Mouse (Mus musculus): Measurements from ENCODE around the gene Ccr10. TPM values are rescaled to one million over a fixed set of nuclear protein-coding genes. Genes with fewer than 3 reads are reported as not detected.

Gene Ccr10
- polyA plus RNA-seq, 1 experiment from 2014 or later: 0.12 TPM

DNA sequence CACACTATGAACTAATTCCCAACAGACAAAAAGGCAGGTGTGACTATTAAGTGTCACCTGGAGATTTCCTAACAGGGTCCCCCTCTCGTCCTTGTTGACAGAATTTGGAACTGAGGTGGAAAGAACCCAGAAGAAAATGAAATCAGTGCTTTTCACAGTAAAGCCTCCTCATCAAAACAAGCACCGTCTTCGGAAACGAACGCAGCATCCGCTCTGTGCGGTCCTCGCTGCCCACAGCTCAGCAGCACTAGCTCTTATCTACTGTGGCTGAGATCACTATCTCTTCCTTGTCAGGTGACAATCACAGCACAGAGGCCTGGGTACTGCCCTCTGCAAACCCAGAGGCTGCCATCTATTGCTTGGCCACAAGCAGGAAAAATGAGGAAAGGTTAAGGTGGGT, 20.9 kb upstream of the Ccr10 start:
- 95% methylated on average over 8 of the region's 8 CpGs for WGBS
- no peak overlapping the region for H3K4me2 ChIP-seq (ENCODE audit: low read depth, low read length)
- no peak for ATAC-seq (ENCODE audit: low read depth)
- peaks cover 21% of the 10 kb centered on the region; the same call in 1 of the 2 replicates for H3K36me3 ChIP-seq (ENCODE audit: control insufficient read depth, insufficient read depth, low read length)
- H3K9me3 ChIP-seq (ENCODE audit: control insufficient read depth, low read length): no peaks in the 10 kb centered on the region
- H3K4me3 ChIP-seq (ENCODE audit: low read depth, low read length): no peak overlapping the region
- no peak overlapping the region for H3K27ac ChIP-seq (ENCODE audit: low read depth, low read length)
- no peak overlapping the region for H3K9ac ChIP-seq (replicated peaks; ENCODE audit: low read depth, low read length)
- H3K4me1 ChIP-seq (ENCODE audit: control insufficient read depth, insufficient read depth, low read length): no peaks in the 10 kb centered on the region
- H3K27me3 ChIP-seq (ENCODE audit: control insufficient read depth, insufficient read depth, low read length): no peaks in the 10 kb centered on the region

DNA sequence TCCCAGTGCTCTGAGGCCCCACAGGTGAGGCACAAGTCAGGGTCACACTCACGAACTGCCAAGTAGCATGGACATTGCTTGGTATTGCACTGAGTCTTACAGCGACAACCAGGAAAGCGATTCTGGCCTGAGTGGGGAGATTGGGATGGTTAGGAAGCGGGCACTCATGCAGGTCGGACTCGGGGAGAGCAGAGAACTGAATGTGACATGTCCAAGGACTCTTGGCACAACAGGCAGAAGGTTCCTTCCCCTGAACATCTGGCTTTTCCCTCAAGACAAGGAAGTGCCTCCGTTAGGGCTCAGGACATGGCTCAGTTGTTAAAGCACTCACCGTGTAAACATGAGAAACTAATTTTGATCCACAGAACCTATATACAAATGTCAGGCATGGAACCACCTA, 20.3 kb upstream of the Ccr10 start:
- no peak overlapping the region for H3K27ac ChIP-seq (ENCODE audit: low read depth, low read length)
- H3K4me2 ChIP-seq (ENCODE audit: low read depth, low read length): no peak overlapping the region
- H3K4me3 ChIP-seq (ENCODE audit: low read depth, low read length): no peak overlapping the region
- WGBS: 91% methylated on average over 8 of the region's 8 CpGs
- H3K27me3 ChIP-seq (ENCODE audit: control insufficient read depth, insufficient read depth, low read length): no peaks in the 10 kb centered on the region
- peaks cover 21% of the 10 kb centered on the region; the same call in 1 of the 2 replicates for H3K36me3 ChIP-seq (ENCODE audit: control insufficient read depth, insufficient read depth, low read length)
- H3K9ac ChIP-seq (replicated peaks; ENCODE audit: low read depth, low read length): no peak overlapping the region
- ATAC-seq (ENCODE audit: low read depth): no peak
- no peaks in the 10 kb centered on the region for H3K9me3 ChIP-seq (ENCODE audit: control insufficient read depth, low read length)
- no peaks in the 10 kb centered on the region for H3K4me1 ChIP-seq (ENCODE audit: control insufficient read depth, insufficient read depth, low read length)

DNA sequence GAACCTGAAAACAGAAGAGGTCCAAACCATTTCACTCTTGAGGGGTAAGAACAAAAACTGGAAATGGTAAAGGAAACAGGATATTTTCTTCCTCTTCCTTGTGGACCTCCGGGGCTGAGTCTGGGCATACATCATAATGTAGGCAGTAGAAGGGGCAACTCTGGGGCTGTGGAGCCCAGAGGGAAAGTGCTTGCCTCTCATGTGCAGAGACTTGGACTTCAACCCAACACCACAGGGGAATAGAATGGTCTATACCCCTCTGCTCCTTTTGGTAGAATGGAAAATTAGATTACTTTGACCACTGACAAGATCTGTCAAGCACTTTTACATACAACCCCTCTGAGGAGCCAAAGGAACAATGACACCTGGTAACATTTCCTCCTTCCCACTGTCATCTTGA, 19.9 kb upstream of the Ccr10 start:
- 67% methylated on average over 1 of the region's 1 CpGs for WGBS
- no peak overlapping the region for H3K9ac ChIP-seq (replicated peaks; ENCODE audit: low read depth, low read length)
- no peaks in the 10 kb centered on the region for H3K27me3 ChIP-seq (ENCODE audit: control insufficient read depth, insufficient read depth, low read length)
- H3K4me3 ChIP-seq (ENCODE audit: low read depth, low read length): no peak overlapping the region
- H3K36me3 ChIP-seq (ENCODE audit: control insufficient read depth, insufficient read depth, low read length): peaks cover 21% of the 10 kb centered on the region; the same call in 1 of the 2 replicates
- H3K4me1 ChIP-seq (ENCODE audit: control insufficient read depth, insufficient read depth, low read length): peaks cover 4% of the 10 kb centered on the region
- H3K9me3 ChIP-seq (ENCODE audit: control insufficient read depth, low read length): no peaks in the 10 kb centered on the region
- no peak overlapping the region for H3K4me2 ChIP-seq (ENCODE audit: low read depth, low read length)
- no peak overlapping the region for H3K27ac ChIP-seq (ENCODE audit: low read depth, low read length)
- no peak for ATAC-seq (ENCODE audit: low read depth)

DNA sequence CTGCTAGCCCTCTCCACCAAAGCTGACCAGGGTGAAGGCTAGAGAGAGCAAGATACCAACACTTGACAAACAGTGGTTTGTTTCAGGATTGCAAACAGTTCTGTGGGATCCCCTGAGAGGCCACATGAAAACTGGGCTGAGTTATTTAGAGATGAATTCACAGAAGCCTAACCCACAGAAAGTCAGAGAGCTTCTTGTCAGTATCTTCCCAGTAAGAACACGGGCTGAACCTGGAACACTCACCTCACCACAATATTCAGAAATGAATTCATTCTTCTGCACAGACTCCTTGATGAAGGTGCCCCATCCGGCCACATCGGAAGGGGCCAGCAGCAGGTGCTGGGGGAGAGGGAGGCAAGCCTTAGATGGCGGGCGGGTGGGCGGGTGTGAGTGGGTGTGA, 19.4 kb upstream of the Ccr10 start:
- Histone ChIP-seq H3K36me3 (ENCODE audit: control insufficient read depth, insufficient read depth, low read length) (peaks cover 21% of the 10 kb centered on the region; the same call in 1 of the 2 replicates), H3K4me3 (ENCODE audit: low read depth, low read length) (no peak overlapping the region), H3K4me1 (ENCODE audit: control insufficient read depth, insufficient read depth, low read length) (peaks cover 9% of the 10 kb centered on the region), H3K9me3 (ENCODE audit: control insufficient read depth, low read length) (no peaks in the 10 kb centered on the region), H3K27me3 (ENCODE audit: control insufficient read depth, insufficient read depth, low read length) (no peaks in the 10 kb centered on the region), H3K27ac (ENCODE audit: low read depth, low read length) (no peak overlapping the region), H3K9ac (replicated peaks; ENCODE audit: low read depth, low read length) (no peak overlapping the region), H3K4me2 (ENCODE audit: low read depth, low read length) (no peak overlapping the region)
- no peak for ATAC-seq (ENCODE audit: low read depth)
- 92% methylated on average over 6 of the region's 6 CpGs for WGBS

DNA sequence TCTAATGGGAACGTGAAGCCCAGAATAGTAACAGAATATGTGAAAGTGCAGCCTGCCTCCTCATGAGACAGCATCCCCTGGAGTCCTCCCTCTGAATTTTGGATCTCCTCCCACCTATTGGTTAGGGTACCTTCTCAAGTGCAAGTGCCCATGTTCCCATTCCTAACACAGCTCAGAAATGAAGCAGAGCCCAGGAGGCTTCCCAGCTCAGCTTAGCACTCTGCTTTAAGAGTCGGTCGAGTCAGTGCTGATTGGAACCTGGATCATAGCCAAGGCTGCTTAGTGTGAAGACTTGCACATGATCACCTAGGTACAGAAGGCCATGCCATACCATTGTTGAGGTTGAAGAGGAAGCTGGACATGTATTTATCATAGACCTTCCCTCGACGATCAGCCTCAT, 18.9 kb upstream of the Ccr10 start:
- WGBS: 89% methylated on average over 5 of the region's 5 CpGs
- no peaks in the 10 kb centered on the region for H3K9me3 ChIP-seq (ENCODE audit: control insufficient read depth, low read length)
- no peaks in the 10 kb centered on the region for H3K27me3 ChIP-seq (ENCODE audit: control insufficient read depth, insufficient read depth, low read length)
- peaks cover 13% of the 10 kb centered on the region for H3K4me1 ChIP-seq (ENCODE audit: control insufficient read depth, insufficient read depth, low read length)
- no peak overlapping the region for H3K4me2 ChIP-seq (ENCODE audit: low read depth, low read length)
- H3K27ac ChIP-seq (ENCODE audit: low read depth, low read length): no peak overlapping the region
- no peak overlapping the region for H3K9ac ChIP-seq (replicated peaks; ENCODE audit: low read depth, low read length)
- peaks cover 16% of the 10 kb centered on the region; the same call in 1 of the 2 replicates for H3K36me3 ChIP-seq (ENCODE audit: control insufficient read depth, insufficient read depth, low read length)
- no peak overlapping the region for H3K4me3 ChIP-seq (ENCODE audit: low read depth, low read length)
- ATAC-seq (ENCODE audit: low read depth): no peak

DNA sequence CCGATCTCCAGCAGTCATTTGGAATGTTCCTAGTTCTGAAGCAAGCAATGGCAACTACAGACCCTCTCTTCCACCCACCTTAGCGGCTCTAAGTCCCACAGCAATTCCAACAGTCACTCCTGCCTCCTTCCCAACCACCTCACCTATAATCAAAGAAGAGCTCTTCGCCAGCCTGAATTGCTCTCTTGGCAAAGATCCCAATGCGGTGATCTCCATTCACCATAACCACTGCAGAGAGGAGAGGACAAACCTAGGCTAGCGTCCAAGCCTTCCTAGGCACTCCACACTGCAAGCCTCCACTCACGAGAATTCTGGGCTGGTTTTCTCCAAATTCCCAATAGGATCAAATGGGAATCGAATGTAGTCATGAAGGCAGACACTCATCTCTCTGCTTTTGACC, 17.8 kb upstream of the Ccr10 start:
- no peaks in the 10 kb centered on the region for H3K27me3 ChIP-seq (ENCODE audit: control insufficient read depth, insufficient read depth, low read length)
- H3K4me3 ChIP-seq (ENCODE audit: low read depth, low read length): no peak overlapping the region
- peaks cover 15% of the 10 kb centered on the region for H3K4me1 ChIP-seq (ENCODE audit: control insufficient read depth, insufficient read depth, low read length)
- ATAC-seq (ENCODE audit: low read depth): no peak
- H3K9ac ChIP-seq (replicated peaks; ENCODE audit: low read depth, low read length): no peak overlapping the region
- WGBS: 85% methylated on average over 7 of the region's 7 CpGs
- peaks cover 12% of the 10 kb centered on the region; the same call in 1 of the 2 replicates for H3K36me3 ChIP-seq (ENCODE audit: control insufficient read depth, insufficient read depth, low read length)
- no peaks in the 10 kb centered on the region for H3K9me3 ChIP-seq (ENCODE audit: control insufficient read depth, low read length)
- H3K27ac ChIP-seq (ENCODE audit: low read depth, low read length): no peak overlapping the region
- no peak overlapping the region for H3K4me2 ChIP-seq (ENCODE audit: low read depth, low read length)

DNA sequence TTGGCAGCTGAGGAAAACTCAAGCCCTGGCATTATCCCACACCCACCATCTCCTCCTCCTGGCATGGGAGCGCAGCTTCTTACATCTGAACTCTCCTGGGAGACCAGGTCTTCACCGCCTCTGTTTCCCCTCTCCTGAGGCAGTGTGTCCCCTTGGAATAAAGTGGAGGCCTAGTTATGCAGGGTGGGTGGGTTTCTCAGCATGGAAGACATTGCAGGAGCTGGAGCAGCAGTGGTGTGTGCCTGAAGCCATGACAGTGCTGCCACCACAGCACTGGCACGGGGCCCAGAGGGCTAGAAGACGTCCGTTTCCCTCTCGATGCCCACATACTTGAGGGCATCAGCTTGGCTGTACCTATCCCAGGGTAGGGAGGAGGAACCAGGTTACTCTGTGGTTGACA, 17.4 kb upstream of the Ccr10 start:
- no peak overlapping the region for H3K27ac ChIP-seq (ENCODE audit: low read depth, low read length)
- WGBS: 92% methylated on average over 6 of the region's 6 CpGs
- peaks cover 7% of the 10 kb centered on the region; the same call in 1 of the 2 replicates for H3K36me3 ChIP-seq (ENCODE audit: control insufficient read depth, insufficient read depth, low read length)
- H3K9ac ChIP-seq (replicated peaks; ENCODE audit: low read depth, low read length): no peak overlapping the region
- no peak overlapping the region for H3K4me2 ChIP-seq (ENCODE audit: low read depth, low read length)
- no peaks in the 10 kb centered on the region for H3K9me3 ChIP-seq (ENCODE audit: control insufficient read depth, low read length)
- no peak overlapping the region for H3K4me3 ChIP-seq (ENCODE audit: low read depth, low read length)
- H3K27me3 ChIP-seq (ENCODE audit: control insufficient read depth, insufficient read depth, low read length): no peaks in the 10 kb centered on the region
- ATAC-seq (ENCODE audit: low read depth): no peak
- H3K4me1 ChIP-seq (ENCODE audit: control insufficient read depth, insufficient read depth, low read length): peaks cover 15% of the 10 kb centered on the region

DNA sequence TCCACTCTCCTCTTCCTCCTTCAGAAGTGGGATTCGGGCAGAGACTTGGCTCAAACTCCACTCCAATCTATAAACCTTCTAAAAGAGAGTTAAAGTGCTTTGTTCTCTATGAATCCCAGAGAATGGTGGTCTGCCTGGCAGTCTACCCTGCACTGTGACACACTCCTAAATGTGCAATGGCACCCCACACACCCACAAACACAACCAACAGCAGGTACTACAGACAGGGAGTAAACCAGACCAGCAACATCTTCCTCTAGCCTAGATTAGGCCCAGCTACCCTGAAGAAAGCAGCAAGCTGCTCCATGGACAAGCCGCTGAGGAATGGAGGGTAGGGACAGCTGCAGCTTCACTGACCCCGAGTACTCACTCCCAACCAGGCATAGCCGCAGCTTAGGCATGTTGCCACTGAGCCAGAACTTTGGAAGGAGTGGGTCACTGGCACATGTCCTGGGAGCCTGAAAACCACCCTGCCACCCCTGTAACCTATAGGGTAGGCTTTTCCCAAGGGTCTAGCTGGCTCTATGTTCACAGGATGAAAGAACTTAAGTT, 16.8 kb upstream of the Ccr10 start:
- peaks cover 15% of the 10 kb centered on the region for H3K4me1 ChIP-seq (ENCODE audit: control insufficient read depth, insufficient read depth, low read length)
- H3K36me3 ChIP-seq (ENCODE audit: control insufficient read depth, insufficient read depth, low read length): 0 out of 2 replicates have a peak, but pooled peaks cover 4% of the 10 kb centered on the region
- H3K27me3 ChIP-seq (ENCODE audit: control insufficient read depth, insufficient read depth, low read length): no peaks in the 10 kb centered on the region
- H3K27ac ChIP-seq (ENCODE audit: low read depth, low read length): no peak overlapping the region
- WGBS: 90% methylated on average over 4 of the region's 4 CpGs
- no peak overlapping the region for H3K4me2 ChIP-seq (ENCODE audit: low read depth, low read length)
- ATAC-seq (ENCODE audit: low read depth): no peak
- no peak overlapping the region for H3K9ac ChIP-seq (replicated peaks; ENCODE audit: low read depth, low read length)
- no peaks in the 10 kb centered on the region for H3K9me3 ChIP-seq (ENCODE audit: control insufficient read depth, low read length)
- no peak overlapping the region for H3K4me3 ChIP-seq (ENCODE audit: low read depth, low read length)

DNA sequence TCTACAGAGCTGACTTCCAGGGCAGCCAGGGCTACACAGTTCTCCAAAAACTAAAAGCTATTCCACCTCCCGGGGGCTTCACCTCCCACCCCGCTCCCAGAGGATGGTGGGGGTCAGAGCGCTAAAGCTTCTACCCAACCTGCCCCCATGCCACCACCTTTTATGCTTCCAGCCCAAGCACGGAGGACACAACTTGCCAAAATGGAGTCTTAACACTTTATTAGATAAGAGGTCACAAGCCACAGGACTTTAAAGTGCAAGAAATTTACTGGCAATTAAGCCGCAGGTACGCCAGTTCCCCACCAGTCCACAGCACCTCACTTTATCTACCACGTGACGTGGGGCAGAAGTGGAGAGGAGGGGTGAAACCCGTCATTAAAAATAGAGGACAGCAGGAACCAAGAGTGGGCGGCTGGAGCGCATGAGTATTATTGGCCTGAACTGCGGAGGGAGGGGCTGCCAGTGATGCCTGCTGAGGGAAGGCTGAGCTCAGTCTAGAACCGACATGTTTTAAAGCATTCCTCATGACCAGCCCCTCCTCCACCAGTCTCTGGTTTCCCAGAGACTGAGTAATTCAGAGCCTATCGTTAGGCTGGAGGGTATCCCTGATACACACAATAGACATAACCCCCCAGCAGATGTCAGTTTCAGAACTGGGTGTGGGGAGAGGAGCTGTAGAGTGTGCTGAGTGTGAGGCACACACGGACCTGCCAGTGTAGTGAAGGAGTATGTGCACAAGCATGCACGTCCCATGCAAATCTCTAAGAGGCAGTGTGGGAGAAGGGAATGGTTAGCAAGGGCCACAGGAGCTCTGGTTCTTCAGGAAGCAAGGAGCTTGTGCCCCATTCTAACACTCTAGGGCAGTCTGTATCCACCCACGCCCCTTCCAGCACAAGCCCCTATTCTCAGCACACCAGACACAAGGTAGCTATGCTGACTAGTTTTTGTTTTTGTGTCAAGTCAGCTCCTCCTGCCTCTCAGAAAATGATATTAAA, 16.0 kb upstream of the Ccr10 start:
- Histone ChIP-seq H3K27me3 (ENCODE audit: control insufficient read depth, insufficient read depth, low read length) (no peaks in the 10 kb centered on the region), H3K9ac (replicated peaks; ENCODE audit: low read depth, low read length) (no peak overlapping the region), H3K4me2 (ENCODE audit: low read depth, low read length) (no peak overlapping the region), H3K36me3 (ENCODE audit: control insufficient read depth, insufficient read depth, low read length) (0 out of 2 replicates have a peak, but pooled peaks cover 7% of the 10 kb centered on the region), H3K4me1 (ENCODE audit: control insufficient read depth, insufficient read depth, low read length) (peaks cover 15% of the 10 kb centered on the region), H3K9me3 (ENCODE audit: control insufficient read depth, low read length) (no peaks in the 10 kb centered on the region), H3K27ac (ENCODE audit: low read depth, low read length) (peak overlapping the region; percentile 66; the same call in 1 of the 2 replicates), H3K4me3 (ENCODE audit: low read depth, low read length) (no peak overlapping the region)
- ATAC-seq (ENCODE audit: low read depth): 0 out of 2 replicates have a peak, but pooled peaks have one; percentile 7
- WGBS: 45% methylated on average over 17 of the region's 17 CpGs
